9 mouse cellular contexts compared by ENCODE assay signal in the genomic region with DNA sequence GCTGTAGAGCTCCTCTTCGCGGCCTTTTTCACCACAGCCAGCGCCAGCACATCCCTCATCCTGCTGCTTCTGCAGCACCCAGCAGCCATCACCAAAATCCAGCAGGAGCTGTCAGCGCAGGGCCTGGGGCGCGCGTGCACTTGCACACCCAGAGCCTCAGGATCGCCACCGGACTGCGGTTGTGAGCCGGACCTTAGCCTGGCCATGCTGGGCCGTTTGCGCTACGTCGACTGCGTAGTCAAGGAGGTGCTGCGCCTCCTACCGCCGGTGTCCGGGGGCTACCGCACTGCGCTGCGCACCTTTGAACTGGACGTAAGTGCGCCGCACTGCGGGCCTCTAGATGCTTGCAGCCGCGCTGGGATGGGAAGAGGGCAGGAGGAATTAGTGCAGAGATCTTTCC. TPM values are rescaled to one million over a fixed set of nuclear protein-coding genes. Genes with fewer than 3 reads are reported as not detected.
DNase-seq lines count a peak whose midpoint lies in the region; ATAC-seq and TF ChIP-seq lines count a peak whose summit lies in the region.
"Had no signal": no experiment of that assay in that cellular context is flagged by ENCODE, and none has a peak within 500 bp of the region (broad histone marks: within the 10 kb centered on the region; RNA-seq: fewer than 3 reads in every experiment).

No protein-coding gene starts in this region.

- H3K36me3 ChIP-seq in heart, postnatal 0 days (replicated peaks; ENCODE audit: control insufficient read depth, insufficient read depth, low read length), result no peaks in the 10 kb centered on the region
- H3K36me3 ChIP-seq in hindbrain, embryonic 12.5 days, result no peaks in the 10 kb centered on the region
- no peaks in the 10 kb centered on the region for H3K36me3 ChIP-seq in midbrain, embryonic 14.5 days (ENCODE audit: control insufficient read depth, insufficient read depth, low read length)

- no peaks in the 10 kb centered on the region for H3K4me1 ChIP-seq in heart, postnatal 0 days (ENCODE audit: control insufficient read depth, insufficient read depth)
- peaks cover 20% of the 10 kb centered on the region for H3K4me1 ChIP-seq in hindbrain, embryonic 12.5 days
- H3K4me1 ChIP-seq in midbrain, embryonic 14.5 days (ENCODE audit: control insufficient read depth, insufficient read depth, low read length), result peaks cover 8% of the 10 kb centered on the region; the same call in 1 of the 2 replicates

- no peak overlapping the region for H3K4me3 ChIP-seq in heart, postnatal 0 days (ENCODE audit: low read depth, low read length)
- peak overlapping the region; percentile 8; the same call in 1 of the 2 replicates for H3K4me3 ChIP-seq in hindbrain, embryonic 12.5 days
- H3K4me3 ChIP-seq in midbrain, embryonic 14.5 days (replicated peaks; ENCODE audit: low read depth, low read length), result no peak overlapping the region

- no peak for ATAC-seq in heart, postnatal 0 days (ENCODE audit: insufficient read depth, low read depth)
- ATAC-seq in hindbrain, embryonic 12.5 days (ENCODE audit: low FRiP score), result no peak
- ATAC-seq in midbrain, embryonic 14.5 days (ENCODE audit: low FRiP score, low TSS enrichment), result no peak
- no peak for ATAC-seq in erythroblast, adult 5-6 weeks (replicated peaks; ENCODE audit: low FRiP score, poor library complexity, severe bottlenecking)
- ATAC-seq: Patski had no signal

- no peaks in the 10 kb centered on the region for H3K9me3 ChIP-seq in heart, postnatal 0 days (replicated peaks; ENCODE audit: control insufficient read depth, low read length)
- H3K9me3 ChIP-seq in hindbrain, embryonic 12.5 days (replicated peaks), result no peaks in the 10 kb centered on the region
- no peaks in the 10 kb centered on the region for H3K9me3 ChIP-seq in midbrain, embryonic 14.5 days (ENCODE audit: control insufficient read depth, low read length)

- peak; percentile 18 for TF ChIP-seq CTCF in heart, postnatal 0 days (IDR thresholded peaks at IDR 0.05; ENCODE audit: low read depth)

- no peak overlapping the region for H3K9ac ChIP-seq in heart, postnatal 0 days (replicated peaks; ENCODE audit: low read depth, low read length)
- no peak overlapping the region for H3K9ac ChIP-seq in hindbrain, embryonic 12.5 days
- no peak overlapping the region for H3K9ac ChIP-seq in midbrain, embryonic 14.5 days (replicated peaks; ENCODE audit: low read length)

- no peak for TF ChIP-seq EP300 in heart, postnatal 0 days (IDR thresholded peaks at IDR 0.05; ENCODE audit: low read depth)

- peaks cover 100% of the 10 kb centered on the region for H3K27me3 ChIP-seq in heart, postnatal 0 days (ENCODE audit: control insufficient read depth, insufficient read depth, low read length)
- H3K27me3 ChIP-seq in hindbrain, embryonic 12.5 days, result peaks cover 100% of the 10 kb centered on the region
- peaks cover 100% of the 10 kb centered on the region for H3K27me3 ChIP-seq in midbrain, embryonic 14.5 days (ENCODE audit: control insufficient read depth, insufficient read depth, low read length)
- H3K27me3 ChIP-seq: Patski had no signal

- no peak overlapping the region for H3K4me2 ChIP-seq in heart, postnatal 0 days (ENCODE audit: low read depth, low read length)
- peak overlapping the region; percentile 32 for H3K4me2 ChIP-seq in hindbrain, embryonic 12.5 days (replicated peaks)
- H3K4me2 ChIP-seq in midbrain, embryonic 14.5 days (ENCODE audit: low read length), result 0 out of 2 replicates have a peak overlapping the region, but pooled peaks have one; percentile 29

- DNase-seq in heart, postnatal 0 days (ENCODE audit: low spot score), result no peak
- DNase-seq in heart, adult 18-20 months, result no peak
- DNase-seq in embryo, embryonic 10.5 days (ENCODE audit: low spot score), result peak; percentile 79
- peak; percentile 40 for DNase-seq in midbrain, embryonic 14.5 days
- DNase-seq in T-cell, adult 2 months (ENCODE audit: low spot score), result no peak
- DNase-seq in left cerebral cortex, adult 11 months (ENCODE audit: low spot score), result no peak

- 18% methylated on average over 29 of the region's 29 CpGs for WGBS in heart, postnatal 0 days
- WGBS in hindbrain, embryonic 12.5 days, result 2% methylated on average over 29 of the region's 29 CpGs
- WGBS in midbrain, embryonic 14.5 days, result 3% methylated on average over 29 of the region's 29 CpGs

- H3K27ac ChIP-seq in heart, postnatal 0 days (ENCODE audit: low read depth), result no peak overlapping the region
- H3K27ac ChIP-seq in hindbrain, embryonic 12.5 days, result no peak overlapping the region
- H3K27ac ChIP-seq in midbrain, embryonic 14.5 days (replicated peaks; ENCODE audit: low read depth, low read length), result no peak overlapping the region

RNA-seq across cellular contexts. Expression of gene Cyp26c1, which starts 5.3 kb away (rescaled TPM):
- total RNA-seq in heart, postnatal 0 days (2014; rRNA removed; ENCODE audit: low replicate concordance), result not detected in 2 replicates
- not detected in 2 replicates for polyA plus RNA-seq in heart, postnatal 0 days (2015; fragmentation: Nextera tagmentation; extraction: Ambion mirVana)
- under 1 TPM in 1 of 2 experiments, not detected in 1; 0.21 TPM for total RNA-seq in heart, adult 18-20 months (2021)
- 1.8 and 2.0 TPM in 2 replicates for polyA plus RNA-seq in hindbrain, embryonic 12.5 days (2016; fragmentation: Nextera tagmentation; extraction: Ambion mirVana)
- not detected in 2 replicates for polyA plus RNA-seq in midbrain, embryonic 14.5 days (2014; fragmentation: Nextera tagmentation; extraction: Ambion mirVana)
- not detected in 2 replicates for total RNA-seq in erythroblast, adult 5-6 weeks (2015; ENCODE audit: low replicate concordance)
- total RNA-seq in erythroblast, adult 5-6 weeks (2017; ENCODE audit: low replicate concordance), result not detected in 2 replicates

RNA-seq across cellular contexts. Expression of gene Cyp26a1, which starts 6.9 kb away (rescaled TPM):
- total RNA-seq in heart, postnatal 0 days (2014; rRNA removed; ENCODE audit: low replicate concordance), result 0.08 and 0.46 TPM in 2 replicates
- 1.3 and 1.6 TPM in 2 replicates for polyA plus RNA-seq in heart, postnatal 0 days (2015; fragmentation: Nextera tagmentation; extraction: Ambion mirVana)
- not detected for total RNA-seq in heart, adult 18-20 months (2021)
- 7.9 and 14.2 TPM in 2 replicates for polyA plus RNA-seq in hindbrain, embryonic 12.5 days (2016; fragmentation: Nextera tagmentation; extraction: Ambion mirVana)
- not detected in 2 replicates for polyA plus RNA-seq in midbrain, embryonic 14.5 days (2014; fragmentation: Nextera tagmentation; extraction: Ambion mirVana)
- total RNA-seq in erythroblast, adult 5-6 weeks (2015; ENCODE audit: low replicate concordance), result not detected in 2 replicates
- not detected in 2 replicates for total RNA-seq in erythroblast, adult 5-6 weeks (2017; ENCODE audit: low replicate concordance)

Comparison
In these comparisons a context has a peak if more than half of its experiments do, and no peak if none do; other contexts are left out.
1. DNase-seq: peak in embryo, embryonic 10.5 days (single experiment) and midbrain, embryonic 14.5 days (single experiment); none in heart, postnatal 0 days (single experiment), heart, adult 18-20 months (0 of 2), T-cell, adult 2 months (single experiment) and left cerebral cortex, adult 11 months (single experiment).